10 mouse cellular contexts compared by ENCODE assay signal in genomic region chr4:124880599-124880998, GRCm38 (mm10). TPM values are rescaled to one million over a fixed set of nuclear protein-coding genes. Genes with fewer than 3 reads are reported as not detected.
DNase-seq lines count a peak whose midpoint lies in the region; ATAC-seq and TF ChIP-seq lines count a peak whose summit lies in the region.
"Had no signal": no experiment of that assay in that cellular context is flagged by ENCODE, and none has a peak within 500 bp of the region (broad histone marks: within the 10 kb centered on the region; RNA-seq: fewer than 3 reads in every experiment).

Gene Epha10 (plus strand): TSS chr4:124880899.

- ATAC-seq in heart, embryonic 16.5 days (replicated peaks; ENCODE audit: extremely low read depth, insufficient read depth, low FRiP score): no peak
- no peak for ATAC-seq in hindbrain, postnatal 0 days
- no peak for ATAC-seq in cerebellum, adult (ENCODE audit: insufficient number of reproducible peaks, low FRiP score, low TSS enrichment)

- DNase-seq in heart, adult 2 months: no peak
- DNase-seq in embryonic facial prominence, embryonic 10.5 days (ENCODE audit: low spot score): no peak
- DNase-seq in hindbrain, postnatal 0 days (ENCODE audit: low spot score): no peak
- no peak for DNase-seq in midbrain, embryonic 10.5 days (ENCODE audit: low spot score)
- no peak for DNase-seq in T-cell, adult 2 months (ENCODE audit: low spot score)
- no peak for DNase-seq in embryo, embryonic 9.5 days (ENCODE audit: extremely low spot score)
- DNase-seq: lung, postnatal 36 days had no signal

- TF ChIP-seq CTCF in heart, adult 2 months (IDR thresholded peaks at IDR 0.05): no peak
- no peak for TF ChIP-seq CTCF in hindbrain, postnatal 0 days (IDR thresholded peaks at IDR 0.05; ENCODE audit: low read depth)

- peaks cover 4% of the 10 kb centered on the region; the same call in 1 of the 2 replicates for H3K9me3 ChIP-seq in heart, embryonic 16.5 days (replicated peaks; ENCODE audit: control insufficient read depth, low read length)
- peaks cover 5% of the 10 kb centered on the region; the same call in 1 of the 2 replicates for H3K9me3 ChIP-seq in embryonic facial prominence, embryonic 10.5 days
- no peaks in the 10 kb centered on the region for H3K9me3 ChIP-seq in hindbrain, postnatal 0 days (ENCODE audit: low read length)
- H3K9me3 ChIP-seq in midbrain, embryonic 10.5 days (replicated peaks): peaks cover 7% of the 10 kb centered on the region

- no peak within 1 kb of the TSS for H3K9ac ChIP-seq in heart, embryonic 16.5 days (ENCODE audit: low read length)
- no peak within 1 kb of the TSS for H3K9ac ChIP-seq in heart, adult 2 months (ENCODE audit: low read depth, low read length)
- peak within 1 kb of the TSS; percentile 46 for H3K9ac ChIP-seq in hindbrain, postnatal 0 days (replicated peaks; ENCODE audit: low read length)

- H3K27me3 ChIP-seq in heart, embryonic 16.5 days (ENCODE audit: control insufficient read depth, insufficient read depth, low read length): peaks cover 61% of the 10 kb centered on the region
- peaks cover 10% of the 10 kb centered on the region for H3K27me3 ChIP-seq in heart, adult 2 months (ENCODE audit: control insufficient read depth, insufficient read depth, low read length)
- H3K27me3 ChIP-seq in embryonic facial prominence, embryonic 10.5 days (replicated peaks; ENCODE audit: low read depth, poor library complexity, severe bottlenecking): peaks cover 71% of the 10 kb centered on the region
- 0 out of 2 replicates have a peak, but pooled peaks cover 10% of the 10 kb centered on the region for H3K27me3 ChIP-seq in hindbrain, postnatal 0 days (ENCODE audit: insufficient read depth, low read length)
- peaks cover 61% of the 10 kb centered on the region for H3K27me3 ChIP-seq in midbrain, embryonic 10.5 days (ENCODE audit: low read depth, poor library complexity, severe bottlenecking)

- H3K36me3 ChIP-seq in heart, embryonic 16.5 days (ENCODE audit: control insufficient read depth, insufficient read depth): no peaks in the 10 kb centered on the region
- H3K36me3 ChIP-seq in heart, adult 2 months (ENCODE audit: control insufficient read depth, insufficient read depth, low read length): no peaks in the 10 kb centered on the region
- no peaks in the 10 kb centered on the region for H3K36me3 ChIP-seq in embryonic facial prominence, embryonic 10.5 days (replicated peaks)
- H3K36me3 ChIP-seq in hindbrain, postnatal 0 days (ENCODE audit: insufficient read depth, low read length): no peaks in the 10 kb centered on the region
- no peaks in the 10 kb centered on the region for H3K36me3 ChIP-seq in midbrain, embryonic 10.5 days

- H3K4me2 ChIP-seq in heart, embryonic 16.5 days (ENCODE audit: low read depth, low read length): peak within 1 kb of the TSS; percentile 44
- H3K4me2 ChIP-seq in hindbrain, postnatal 0 days (ENCODE audit: low read depth, low read length): peak within 1 kb of the TSS; percentile 61

- H3K4me3 ChIP-seq in heart, embryonic 16.5 days (ENCODE audit: low read length): peak within 1 kb of the TSS; percentile 22
- no peak within 1 kb of the TSS for H3K4me3 ChIP-seq in heart, adult 2 months
- H3K4me3 ChIP-seq in embryonic facial prominence, embryonic 10.5 days: peak within 1 kb of the TSS; percentile 62
- H3K4me3 ChIP-seq in hindbrain, postnatal 0 days (ENCODE audit: low read length): peak within 1 kb of the TSS; percentile 49
- peak within 1 kb of the TSS; percentile 65 for H3K4me3 ChIP-seq in midbrain, embryonic 10.5 days

- no peak within 1 kb of the TSS for H3K27ac ChIP-seq in heart, embryonic 16.5 days (ENCODE audit: low read length)
- H3K27ac ChIP-seq in heart, adult 2 months: no peak within 1 kb of the TSS
- H3K27ac ChIP-seq in embryonic facial prominence, embryonic 10.5 days (replicated peaks): no peak within 1 kb of the TSS
- H3K27ac ChIP-seq in hindbrain, postnatal 0 days: peak within 1 kb of the TSS; percentile 70
- H3K27ac ChIP-seq in midbrain, embryonic 10.5 days (replicated peaks): peak within 1 kb of the TSS; percentile 80

- intact Hi-C loops in heart, adult 2 months (cut with DNase I): no loop called here

- no peak for TF ChIP-seq EP300 in heart, adult 2 months (IDR thresholded peaks at IDR 0.05; ENCODE audit: insufficient read depth, low read depth, low read length)

- peaks cover 6% of the 10 kb centered on the region; the same call in 1 of the 2 replicates for H3K4me1 ChIP-seq in heart, embryonic 16.5 days (ENCODE audit: control insufficient read depth, insufficient read depth, low read length)
- no peaks in the 10 kb centered on the region for H3K4me1 ChIP-seq in heart, adult 2 months (ENCODE audit: control insufficient read depth, insufficient read depth, low read length)
- peaks cover 30% of the 10 kb centered on the region for H3K4me1 ChIP-seq in embryonic facial prominence, embryonic 10.5 days
- H3K4me1 ChIP-seq in hindbrain, postnatal 0 days (ENCODE audit: insufficient read depth, low read length): no peaks in the 10 kb centered on the region; the same call in 1 of the 2 replicates
- peaks cover 51% of the 10 kb centered on the region for H3K4me1 ChIP-seq in midbrain, embryonic 10.5 days

- 6% methylated on average over 11 of the region's 11 CpGs for WGBS in heart, embryonic 16.5 days
- WGBS in heart, adult 2 months: 8% methylated on average over 11 of the region's 11 CpGs
- WGBS in embryonic facial prominence, embryonic 10.5 days: 6% methylated on average over 11 of the region's 11 CpGs
- 2% methylated on average over 11 of the region's 11 CpGs for WGBS in hindbrain, postnatal 0 days
- 6% methylated on average over 11 of the region's 11 CpGs for WGBS in midbrain, embryonic 10.5 days

- no peak for TF ChIP-seq POLR2A in heart, adult 2 months (IDR thresholded peaks at IDR 0.05; ENCODE audit: insufficient read depth, low read depth, low read length)

- no peaks in the 10 kb centered on the region for H3K79me2 ChIP-seq in heart, adult 2 months (replicated peaks; ENCODE audit: control insufficient read depth, insufficient read depth, low read length)

RNA-seq across cellular contexts. Expression of gene Epha10, which starts in this region (rescaled TPM):
- 0.03 TPM in 1 of 2 replicates, not detected in the other for polyA plus RNA-seq in heart, embryonic 16.5 days (2015; fragmentation: Nextera tagmentation; extraction: Ambion mirVana)
- total RNA-seq in heart, adult 2 months (2021): not detected
- 0.02 TPM in 1 of 2 replicates, not detected in the other for polyA plus RNA-seq in heart, adult 2 months (2012; rRNA removed)
- 1.1 and 1.6 TPM in 2 replicates for polyA plus RNA-seq in embryonic facial prominence, embryonic 10.5 days (2016; fragmentation: Nextera tagmentation; extraction: Ambion mirVana)
- total RNA-seq in hindbrain, postnatal 0 days (2014; rRNA removed): 28.4 and 49.6 TPM in 2 replicates
- polyA plus RNA-seq in hindbrain, postnatal 0 days (2015; fragmentation: Nextera tagmentation; extraction: Ambion mirVana): 13.7 and 14.2 TPM in 2 replicates
- 5.1 and 7.9 TPM in 2 replicates for polyA plus RNA-seq in midbrain, embryonic 10.5 days (2016; fragmentation: Nextera tagmentation; extraction: Ambion mirVana)
- total RNA-seq: common myeloid progenitor, adult 5-6 weeks had no signal

Comparison
In these comparisons a context has a peak if more than half of its experiments do, and no peak if none do; other contexts are left out.
1. RNA of gene Epha10 (total RNA-seq): 28.4 to 49.6 TPM in hindbrain, postnatal 0 days; not detected in heart, adult 2 months; every median in the first group is over 10 times any median in the second.
2. H3K27ac ChIP-seq: peak in hindbrain, postnatal 0 days (single experiment) and midbrain, embryonic 10.5 days (single experiment); none in heart, embryonic 16.5 days (single experiment), heart, adult 2 months (single experiment) and embryonic facial prominence, embryonic 10.5 days (single experiment).